Mouse (Mus musculus) CD4-positive, CD25-positive, alpha-beta regulatory T cell, adult 9 weeks (primary cell): ENCODE results near the gene 4921536K21Rik. TPM values are rescaled to one million over a fixed set of nuclear protein-coding genes. Genes with fewer than 3 reads are reported as not detected.

Experiments
- polyA plus RNA-seq: library from polyadenylated mRNA; unstranded; fragments of 100-300 nt; shearing (Covaris generic); gene quantifications from one replicate; pipeline ENCODE4 v1.2.1, GENCODE M21; 2017

Gene 4921536K21Rik
- polyA plus RNA-seq: not detected

DNA sequence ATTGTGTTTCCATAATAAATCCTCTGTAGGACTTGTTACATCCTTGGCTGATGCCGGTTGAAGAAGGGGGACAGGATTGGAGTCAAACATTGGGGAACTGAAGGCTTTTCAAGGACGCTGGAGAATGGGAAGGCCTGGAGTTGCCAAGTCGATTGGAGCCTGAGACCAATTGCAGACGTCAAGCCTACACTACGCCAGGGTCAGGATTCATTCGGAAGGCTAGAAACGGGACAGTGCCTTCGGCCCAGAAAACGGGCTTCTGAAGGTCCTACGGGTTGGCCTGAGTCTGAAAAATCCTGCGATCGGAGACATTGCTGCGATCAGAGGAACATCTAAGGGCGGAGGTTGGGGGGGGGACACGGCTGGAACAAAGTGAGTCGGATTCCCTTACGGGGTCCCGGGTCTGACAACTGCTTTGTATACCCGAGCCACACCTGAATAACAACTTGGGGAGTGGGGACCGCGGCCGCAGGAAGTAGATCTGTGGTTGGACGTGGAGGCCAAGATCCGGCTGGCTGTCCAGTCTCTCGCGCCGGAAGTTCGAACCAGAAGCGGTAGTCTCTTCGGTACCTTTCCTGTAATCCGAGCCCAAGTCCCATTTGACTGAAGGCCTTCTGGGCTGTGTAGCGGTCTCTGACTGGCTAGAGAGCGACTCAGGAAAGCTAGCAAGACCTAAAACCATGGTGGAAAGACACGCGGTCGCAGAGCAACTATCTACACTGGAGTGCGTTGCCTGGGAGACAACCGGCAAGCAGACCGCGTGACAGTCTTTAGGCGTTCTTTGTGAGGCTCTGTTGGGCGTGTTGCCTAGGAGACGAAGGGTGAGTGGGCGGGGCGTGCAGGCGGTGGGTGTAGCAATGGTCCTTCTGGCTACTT is at the start of gene 4921536K21Rik, which contains the start of gene Dusp18:
Gene 4921536K21Rik, minus strand, starts transcription at position 693 of the 876 bp plus-strand sequence.
Gene Dusp18, plus strand, starts transcription at position 835 of the 876 bp plus-strand sequence.

DNA sequence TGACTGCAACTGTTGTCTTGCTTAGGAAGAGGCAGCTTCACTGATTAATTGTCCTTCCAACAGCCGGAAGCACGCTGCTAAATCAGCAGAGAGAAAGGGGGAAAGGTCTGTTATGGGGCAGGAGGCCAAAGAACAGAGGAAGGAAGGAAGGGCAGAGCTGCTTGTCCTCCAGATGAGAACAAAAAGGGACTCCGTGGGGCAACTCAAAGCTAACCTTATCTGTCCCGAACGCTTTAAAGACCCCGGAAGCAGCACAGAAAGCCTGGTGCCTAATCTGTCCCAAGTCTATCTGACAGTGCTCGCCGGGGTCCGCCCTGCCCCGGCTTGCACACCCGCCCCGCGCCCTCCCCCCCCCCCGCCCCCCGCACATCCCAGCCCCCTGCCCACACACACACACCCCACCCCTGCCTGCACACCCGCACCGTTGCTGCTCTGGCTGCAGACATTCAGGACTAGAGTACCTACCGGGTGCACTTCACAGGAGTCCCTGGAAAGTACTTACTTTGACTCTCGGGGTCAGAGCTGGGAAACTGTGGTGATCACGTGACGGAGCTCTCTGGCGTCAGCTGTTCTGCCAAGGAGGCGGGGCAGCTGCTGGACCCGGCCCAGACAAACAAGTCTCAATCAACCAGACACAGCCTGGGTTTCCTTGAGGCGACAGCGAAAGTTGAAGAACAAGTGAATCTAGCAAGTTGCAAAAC is 36.8 kb upstream of the 4921536K21Rik start, which contains the start of gene Tcn2:
Gene Tcn2, minus strand, starts transcription at position 649 of the 701 bp plus-strand sequence.

DNA sequence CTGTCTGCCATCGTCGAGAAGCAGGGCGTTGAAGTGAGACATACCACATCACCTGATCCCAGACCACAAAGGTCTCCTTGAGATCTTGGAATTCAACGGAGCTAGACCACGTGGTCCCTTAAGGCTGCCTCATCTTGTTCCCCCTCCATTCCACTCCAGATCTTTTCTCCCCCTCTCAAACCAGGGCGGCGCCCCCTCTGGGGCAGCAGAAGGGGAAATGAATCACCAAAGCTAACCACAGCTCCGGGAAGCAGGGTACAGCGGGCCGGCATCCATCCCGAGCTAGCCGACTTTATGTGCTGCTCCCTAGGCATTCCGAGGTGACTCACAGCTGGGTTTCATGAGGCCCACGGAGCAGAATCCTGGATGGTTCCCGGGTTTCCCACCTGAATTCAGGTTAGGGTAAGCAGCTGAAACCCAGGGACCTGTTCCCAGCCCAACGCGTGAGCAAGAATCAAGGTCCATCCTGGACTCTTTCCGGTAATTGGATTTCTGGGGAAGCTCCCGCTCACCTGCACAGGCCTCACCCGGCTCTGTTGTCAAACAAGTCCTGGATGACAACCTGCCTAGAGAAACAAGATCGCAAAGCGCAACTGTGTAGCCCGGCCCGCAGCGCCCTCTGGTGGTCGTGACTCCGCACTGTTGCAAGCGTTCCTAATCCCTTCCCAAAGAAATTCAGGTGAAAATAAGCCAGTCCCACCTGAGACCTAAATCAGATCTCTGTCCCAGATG is 19.4 kb upstream of the 4921536K21Rik start, which contains the start of gene Slc35e4:
Gene Slc35e4, minus strand, starts transcription at position 556 of the 732 bp plus-strand sequence.

DNA sequence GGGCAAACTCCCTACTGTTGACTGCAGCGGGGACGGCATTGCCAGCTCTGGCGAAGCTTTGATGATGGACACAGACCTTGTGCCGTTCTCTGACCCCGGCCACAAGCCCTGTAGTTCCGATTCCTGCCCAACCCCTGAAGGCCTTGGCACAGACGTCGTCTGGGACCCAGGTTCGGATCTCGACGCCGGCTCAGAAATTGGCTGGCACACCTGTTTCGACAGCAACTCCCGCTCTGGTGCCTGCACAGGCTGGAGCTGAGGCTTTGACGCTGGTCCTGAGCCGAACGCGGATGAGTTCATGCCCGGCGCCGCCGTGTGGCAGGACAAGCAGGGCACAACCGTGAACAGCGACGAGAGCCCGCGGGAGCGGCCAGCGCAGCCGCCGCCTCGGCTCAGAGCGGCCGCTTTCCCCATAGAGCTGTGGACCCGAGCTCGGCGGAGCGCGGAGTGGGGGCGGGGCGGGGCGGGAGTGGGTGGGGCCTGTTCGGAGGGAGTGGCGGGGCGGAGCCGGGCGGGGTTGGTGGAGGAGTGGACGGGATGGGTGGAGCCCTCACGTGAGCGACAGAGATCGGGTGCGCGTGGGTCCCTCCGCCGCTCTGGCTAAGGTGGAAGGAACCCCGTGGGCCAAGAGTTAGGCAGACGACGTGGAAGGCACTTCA is 31.3 kb downstream of the 4921536K21Rik start, which contains the start of gene Osbp2:
Gene Osbp2, minus strand, starts transcription at position 450 of the 659 bp plus-strand sequence.

Other genes starting within 250 kb of the 4921536K21Rik start
- 8.9 TPM for gene Morc2a, start 245.9 kb downstream of the 4921536K21Rik start, polyA plus RNA-seq
- gene Osbp2, start 31.2 kb downstream of the 4921536K21Rik start, polyA plus RNA-seq: not detected
- 0.27 TPM for gene Dusp18, start 142 bp upstream of the 4921536K21Rik start, polyA plus RNA-seq
- 2.0 TPM for gene Slc35e4, start 19.6 kb upstream of the 4921536K21Rik start, polyA plus RNA-seq
- gene Tcn2, start 37.1 kb upstream of the 4921536K21Rik start, polyA plus RNA-seq: 37.6 TPM
- 104 TPM for gene Pes1, start 68.9 kb upstream of the 4921536K21Rik start, polyA plus RNA-seq
- gene 4930556J24Rik, start 81.7 kb upstream of the 4921536K21Rik start, polyA plus RNA-seq: not detected
- not detected for gene Gal3st1, start 88.5 kb upstream of the 4921536K21Rik start, polyA plus RNA-seq
- not detected for gene Sec14l4, start 136.4 kb upstream of the 4921536K21Rik start, polyA plus RNA-seq
- not detected for gene Sec14l3, start 169.7 kb upstream of the 4921536K21Rik start, polyA plus RNA-seq
- gene Mtfp1, start 200.3 kb upstream of the 4921536K21Rik start, polyA plus RNA-seq: 3.3 TPM
- 0.72 TPM for gene Sec14l2, start 228.3 kb upstream of the 4921536K21Rik start, polyA plus RNA-seq
- 11.4 TPM for gene Rnf215, start 240.1 kb upstream of the 4921536K21Rik start, polyA plus RNA-seq